Mouse (Mus musculus) MEL (cell line): ENCODE results near the gene St6galnac1. TPM values are rescaled to one million over a fixed set of nuclear protein-coding genes. Genes with fewer than 3 reads are reported as not detected.

ENCODE experiments used
- DNase-seq: peaks from one replicate; pipeline ENCODE4 v3.0.0; 2011; ENCODE audit warnings: low read depth, low spot score
- H3K27ac ChIP-seq: 2 replicates; pipeline ENCODE4 v1.5.1; 2012; ENCODE audit warnings: low read depth, mild to moderate bottlenecking, control low read depth, low read length, moderate library complexity; ENCODE audit not compliant: control insufficient read depth
- H3K27me3 ChIP-seq, 2 experiments: fragments of 150-350 bp in 1 of 2; sonication (generic) in 1 of 2; 2 replicates each; pipeline ENCODE4 v1.6.1; 2012; ENCODE audit warnings: low read length in 2 of 2, mild to moderate bottlenecking in 2 of 2, improper control_type of control experiment in 1 of 2, moderate library complexity in 1 of 2; ENCODE audit not compliant: insufficient read depth in 2 of 2, control insufficient read depth in 1 of 2
- H3K36me3 ChIP-seq, 2 experiments: 2 replicates each; pipeline ENCODE4 v1.6.1; 2012 to 2014; ENCODE audit warnings: low read length in 2 of 2, improper control_type of control experiment in 1 of 2, inconsistent platforms in 1 of 2, mild to moderate bottlenecking in 1 of 2; ENCODE audit not compliant: insufficient read depth in 2 of 2, control insufficient read depth in 1 of 2
- H3K4me1 ChIP-seq, 2 experiments: fragments of 150-350 bp in 1 of 2; sonication (generic) in 1 of 2; 2 replicates each; pipeline ENCODE4 v1.6.1; 2012; ENCODE audit warnings: low read length in 2 of 2, improper control_type of control experiment in 1 of 2, mild to moderate bottlenecking in 1 of 2; ENCODE audit not compliant: insufficient read depth in 2 of 2, control insufficient read depth in 1 of 2
- H3K4me3 ChIP-seq, 2 experiments: fragments of 150-350 bp in 1 of 2; sonication (generic) in 1 of 2; 2 replicates each; pipeline ENCODE4 v1.5.1; 2012; ENCODE audit warnings: low read depth in 2 of 2, low read length in 2 of 2, mild to moderate bottlenecking in 2 of 2, moderate library complexity in 2 of 2, control low read depth in 1 of 2, improper control_type of control experiment in 1 of 2; ENCODE audit not compliant: control insufficient read depth in 1 of 2, insufficient read depth in 1 of 2
- H3K79me2 ChIP-seq: 2 replicates; pipeline ENCODE4 v1.6.1; 2012; ENCODE audit warnings: mild to moderate bottlenecking, low read length, moderate library complexity; ENCODE audit not compliant: control insufficient read depth, poor library complexity, insufficient read depth
- H3K9ac ChIP-seq: 2 replicates; pipeline ENCODE4 v1.6.1; 2012; ENCODE audit warnings: low read depth, mild to moderate bottlenecking, control low read depth, low read length, moderate library complexity; ENCODE audit not compliant: control insufficient read depth, poor library complexity, severe bottlenecking
- H3K9me3 ChIP-seq: fragments of 150-350 bp; sonication (generic); replicated peaks from 2 replicates; pipeline ENCODE4 v1.6.1; 2012; ENCODE audit warnings: mild to moderate bottlenecking, low read length, improper control_type of control experiment, moderate library complexity; ENCODE audit not compliant: insufficient read depth
- BHLHE40 ChIP-seq: IDR thresholded peaks from 2 replicates; pipeline ENCODE4 v1.6.1; 2012; ENCODE audit warnings: low read depth, mild to moderate bottlenecking, inconsistent platforms, low read length, improper control_type of control experiment, borderline replicate concordance
- CHD2 ChIP-seq: IDR thresholded peaks from 2 replicates; pipeline ENCODE4 v1.6.1; 2011; ENCODE audit warnings: low read length, improper control_type of control experiment
- ELF1 ChIP-seq: IDR thresholded peaks from 2 replicates; pipeline ENCODE4 v1.6.1; 2014; ENCODE audit warnings: low read depth, mild to moderate bottlenecking, inconsistent platforms, low read length, improper control_type of control experiment, moderate library complexity
- EP300 ChIP-seq, 2 experiments: IDR thresholded peaks; 2 replicates each; pipeline ENCODE4 v1.6.1; 2011; ENCODE audit warnings: improper control_type of control experiment in 2 of 2, low read length in 2 of 2, low read depth in 1 of 2, mild to moderate bottlenecking in 1 of 2
- ETS1 ChIP-seq: IDR thresholded peaks from 2 replicates; pipeline ENCODE4 v1.6.1; 2012; ENCODE audit warnings: low read depth, mild to moderate bottlenecking, inconsistent platforms, low read length, improper control_type of control experiment, moderate library complexity
- GABPA ChIP-seq: IDR thresholded peaks from 2 replicates; pipeline ENCODE4 v1.6.1; 2012; ENCODE audit warnings: low read depth, mild to moderate bottlenecking, inconsistent platforms, low read length, improper control_type of control experiment, moderate library complexity
- HCFC1 ChIP-seq: IDR thresholded peaks from 2 replicates; pipeline ENCODE4 v1.6.1; 2012; ENCODE audit warnings: low read depth, mild to moderate bottlenecking, inconsistent platforms, low read length, improper control_type of control experiment, moderate library complexity
- MAX ChIP-seq: IDR thresholded peaks from 2 replicates; pipeline ENCODE4 v1.6.1; 2011; ENCODE audit warnings: low read length, improper control_type of control experiment
- MXI1 ChIP-seq: IDR thresholded peaks from 2 replicates; pipeline ENCODE4 v1.6.1; 2011; ENCODE audit warnings: mild to moderate bottlenecking, low read depth, low read length, improper control_type of control experiment
- NRF1 ChIP-seq: IDR thresholded peaks from 2 replicates; pipeline ENCODE4 v1.6.1; 2014; ENCODE audit warnings: low read depth, mild to moderate bottlenecking, inconsistent platforms, low read length, improper control_type of control experiment, moderate library complexity; ENCODE audit not compliant: poor library complexity, insufficient read depth, severe bottlenecking
- POLR2A ChIP-seq, 2 experiments: IDR thresholded peaks; 2 replicates each; pipeline ENCODE4 v1.6.1; 2011 to 2012; ENCODE audit warnings: low read length in 2 of 2, mild to moderate bottlenecking in 2 of 2, control low read depth in 1 of 2, improper control_type of control experiment in 1 of 2, low read depth in 1 of 2, moderate library complexity in 1 of 2; ENCODE audit not compliant: control insufficient read depth in 1 of 2, insufficient read depth in 1 of 2, poor library complexity in 1 of 2
- POLR2AphosphoS2 ChIP-seq: IDR thresholded peaks from 2 replicates; pipeline ENCODE4 v1.6.1; 2011; ENCODE audit warnings: low read length, improper control_type of control experiment
- POLR2AphosphoS5 ChIP-seq: IDR thresholded peaks from 2 replicates; pipeline ENCODE4 v1.6.1; 2012; ENCODE audit warnings: low read depth, borderline replicate concordance, mild to moderate bottlenecking, inconsistent platforms, low read length, moderate library complexity, mixed read lengths
- RCOR1 ChIP-seq: IDR thresholded peaks from 2 replicates; pipeline ENCODE4 v1.6.1; 2012; ENCODE audit warnings: low read depth, mild to moderate bottlenecking, inconsistent platforms, low read length, improper control_type of control experiment
- SIN3A ChIP-seq: IDR thresholded peaks from 2 replicates; pipeline ENCODE4 v1.6.1; 2012; ENCODE audit warnings: low read length, improper control_type of control experiment, inconsistent platforms
- polyA plus RNA-seq, 2 experiments: library from polyadenylated mRNA; stranded (reverse) in 1 of 2; unstranded in 1 of 2; fragments of >175 nt in 1 of 2; fragments of >200 nt in 1 of 2; gene quantifications; 2 replicates each; pipeline versions ENCODE4 v1.2.1 to v1.2.4; 2012; ENCODE audit warnings: low replicate concordance in 2 of 2, low read depth in 1 of 2; ENCODE audit not compliant: insufficient read length in 2 of 2, insufficient read depth in 1 of 2, missing spikeins in 1 of 2
- total RNA-seq: library from RNA; depleted of rRNA; stranded (reverse); fragments of 300-350 nt; gene quantifications from 2 replicates; pipeline ENCODE4 v1.2.3, GENCODE M21; 2012

The St6galnac1 gene
- total and polyA plus RNA-seq, 3 experiments = not detected

GRCm38 (mm10) chr11:116814076-116814883 lies 39.0 kb upstream of the St6galnac1 start:
- Histone ChIP-seq H3K27ac (no peak overlapping the region), H3K4me1 (no peaks in the 10 kb centered on the region), H3K4me3 (no peak overlapping the region), H3K27me3 (no peaks in the 10 kb centered on the region), H3K79me2 (no peaks in the 10 kb centered on the region)
- DNase-seq = no peak
- TF ChIP-seq SIN3A (no peak), RCOR1 (no peak), EP300 (IDR thresholded peaks at IDR 0.05; ENCODE audit: low read depth in 1 of 2, low read length in 2 of 2) (no peak), GABPA (no peak), HCFC1 (no peak), CHD2 (no peak), ETS1 (no peak), NRF1 (no peak), BHLHE40 (no peak)
- TF ChIP-seq, all 39 proteins: peak for 0
- no peaks in the 10 kb centered on the region for H3K36me3 ChIP-seq
- no peaks in the 10 kb centered on the region for H3K9me3 ChIP-seq
- H3K9ac ChIP-seq = no peak overlapping the region

- Histone ChIP-seq H3K36me3 (no peaks in the 10 kb centered on the region), H3K9me3 (no peaks in the 10 kb centered on the region), H3K4me3 (no peak overlapping the region), H3K79me2 (no peaks in the 10 kb centered on the region)
- no peak for DNase-seq
- TF ChIP-seq NRF1 (no peak), MXI1 (no peak), BHLHE40 (no peak), POLR2AphosphoS5 (no peak), POLR2AphosphoS2 (no peak), POLR2A (IDR thresholded peaks at IDR 0.05; ENCODE audit: control insufficient read depth in 1 of 2, insufficient read depth in 1 of 2, low read depth in 1 of 2, low read length in 2 of 2, poor library complexity in 1 of 2) (no peak), MAX (no peak), ELF1 (no peak)
- TF ChIP-seq, all 39 proteins: peak for 0
- Histone ChIP-seq H3K4me1 (no peaks in the 10 kb centered on the region), H3K27me3 (no peaks in the 10 kb centered on the region), H3K27ac (no peak overlapping the region), H3K9ac (no peak overlapping the region)
Observed at GRCm38 (mm10) chr11:116813610-116814009, 38.3 kb upstream of the St6galnac1 start.
